Mouse (Mus musculus): ENCODE measurements around the gene Usp12.
"Not testable (repeated sequence)": the region's sequence is repeated elsewhere in the genome, so short reads cannot be mapped to it uniquely, and the experiment has no call there.

The Usp12 gene

GRCm38 (mm10) chr5:146736970-146737495, 57.8 kb downstream of the Usp12 start:
- in situ Hi-C loops (cut with MboI), result no loop called here

- in situ Hi-C loops (cut with MboI), result no loop called here
Observed at GRCm38 (mm10) chr5:146736348-146736747, 58.5 kb downstream of the Usp12 start.

DNA sequence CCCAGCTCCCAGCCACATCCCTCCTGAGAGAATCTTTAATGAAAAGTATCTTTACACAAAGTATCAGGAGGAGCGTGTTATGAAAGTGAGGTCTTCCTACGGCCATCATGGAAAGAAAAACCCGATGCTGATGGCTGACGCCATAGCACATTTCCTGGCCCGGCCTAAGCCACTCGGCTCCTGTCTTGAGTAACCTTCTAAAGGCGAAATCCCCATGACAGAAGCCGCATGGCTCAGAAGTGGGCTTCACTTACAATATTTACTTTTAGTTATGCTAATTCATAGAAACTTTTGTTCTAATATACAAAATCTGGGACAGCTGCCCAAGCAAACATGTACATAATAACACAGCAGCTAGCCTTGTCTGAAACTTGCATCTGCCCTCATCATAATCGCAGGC, 59.8 kb downstream of the Usp12 start:
- in situ Hi-C loops (cut with MboI), result not testable (repeated sequence)

- in situ Hi-C loops (cut with MboI), result no loop called here
Observed at GRCm38 (mm10) chr5:146733888-146734640, 60.7 kb downstream of the Usp12 start.

DNA sequence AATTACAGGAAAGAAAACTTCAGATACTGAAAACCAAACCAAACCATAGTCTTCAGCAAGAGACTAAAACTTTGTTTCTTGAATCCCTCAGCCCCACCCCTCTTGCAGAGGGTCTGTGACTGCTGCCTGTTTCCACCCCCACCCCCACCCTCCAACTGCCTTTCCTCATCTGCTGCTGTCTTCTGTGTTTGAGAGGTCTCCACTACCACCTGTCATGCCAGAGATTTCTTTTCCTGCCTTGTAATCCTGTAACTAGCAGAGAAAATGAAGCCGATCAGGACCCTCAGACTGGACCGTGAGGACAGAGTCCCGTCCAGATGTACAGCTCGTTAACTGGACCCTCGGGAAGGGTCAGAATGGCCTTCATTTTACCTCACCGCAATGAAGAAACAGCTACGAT, 61.4 kb downstream of the Usp12 start:
- in situ Hi-C loops (cut with MboI), result no loop called here

- in situ Hi-C loops (cut with MboI), result no loop called here
Observed at GRCm38 (mm10) chr5:146727006-146727405, 67.8 kb downstream of the Usp12 start.

DNA sequence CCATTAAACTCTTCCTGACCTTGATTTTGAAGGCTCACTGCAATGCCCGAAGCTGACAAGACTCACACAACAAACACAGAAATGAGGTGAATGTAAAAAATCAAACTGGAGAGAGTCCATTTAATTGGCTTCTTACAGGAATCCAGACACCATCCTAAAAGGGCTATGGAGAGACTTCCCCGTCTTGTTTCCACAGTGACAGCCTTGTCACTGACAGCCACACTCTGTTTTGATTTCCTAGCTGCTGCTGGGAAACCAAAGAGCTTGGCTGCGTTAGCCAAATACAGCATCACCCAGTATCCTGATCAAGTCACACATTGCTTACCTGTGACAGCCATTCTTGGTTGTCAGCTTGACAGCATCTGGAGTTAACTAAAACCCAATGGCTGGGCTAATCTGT, 69.8 kb downstream of the Usp12 start:
- in situ Hi-C loops (cut with MboI), result no loop called here

DNA sequence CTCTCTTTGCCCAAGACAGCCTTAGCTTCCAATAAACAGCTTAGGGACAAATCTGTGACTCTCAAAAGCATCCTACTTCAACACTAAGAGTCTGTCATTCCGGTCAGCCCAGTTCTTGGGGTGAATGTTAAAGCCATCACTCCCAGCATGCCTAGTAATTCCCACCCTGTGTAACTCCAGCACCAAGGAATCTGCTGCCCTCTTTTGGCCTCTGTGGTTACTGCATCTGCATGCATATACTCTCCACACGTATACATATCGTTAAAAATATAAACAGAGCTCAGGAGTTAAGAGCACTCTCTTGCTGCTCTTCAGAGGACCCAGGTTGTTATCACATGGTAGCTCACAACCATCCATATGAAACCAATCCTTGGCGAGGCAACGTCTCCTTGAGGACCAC, 71.4 kb downstream of the Usp12 start:
- in situ Hi-C loops (cut with MboI), result no loop called here

DNA sequence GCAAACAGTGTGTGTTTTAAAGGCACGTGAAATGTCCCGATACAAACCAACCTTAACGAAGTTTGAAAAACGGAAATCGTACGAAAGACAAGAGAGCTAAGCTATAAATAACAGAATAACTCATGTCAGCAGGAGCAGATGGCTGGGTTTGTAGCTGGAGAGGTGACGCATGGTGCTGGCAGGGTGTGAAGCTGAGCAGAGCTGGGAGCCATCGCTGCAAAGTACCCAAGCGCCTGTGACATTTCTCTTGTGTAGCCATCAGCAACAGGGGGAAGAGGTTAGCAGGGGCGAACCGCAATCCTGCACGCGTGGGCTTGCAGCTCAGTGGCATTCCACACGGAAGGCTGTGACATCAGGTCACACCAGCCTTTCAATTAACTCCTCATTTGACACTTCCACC, 72.6 kb downstream of the Usp12 start:
- in situ Hi-C loops (cut with MboI), result no loop called here

GRCm38 (mm10) chr5:146719584-146720356, 75.0 kb downstream of the Usp12 start:
- in situ Hi-C loops (cut with MboI), result no loop called here

- in situ Hi-C loops (cut with MboI), result no loop called here
Observed at GRCm38 (mm10) chr5:146713836-146714235, 81.0 kb downstream of the Usp12 start.

GRCm38 (mm10) chr5:146713088-146713487, 81.7 kb downstream of the Usp12 start:
- in situ Hi-C loops (cut with MboI), result no loop called here

- in situ Hi-C loops (cut with MboI), result no loop called here
Observed at GRCm38 (mm10) chr5:146712282-146712918, 82.4 kb downstream of the Usp12 start.

DNA sequence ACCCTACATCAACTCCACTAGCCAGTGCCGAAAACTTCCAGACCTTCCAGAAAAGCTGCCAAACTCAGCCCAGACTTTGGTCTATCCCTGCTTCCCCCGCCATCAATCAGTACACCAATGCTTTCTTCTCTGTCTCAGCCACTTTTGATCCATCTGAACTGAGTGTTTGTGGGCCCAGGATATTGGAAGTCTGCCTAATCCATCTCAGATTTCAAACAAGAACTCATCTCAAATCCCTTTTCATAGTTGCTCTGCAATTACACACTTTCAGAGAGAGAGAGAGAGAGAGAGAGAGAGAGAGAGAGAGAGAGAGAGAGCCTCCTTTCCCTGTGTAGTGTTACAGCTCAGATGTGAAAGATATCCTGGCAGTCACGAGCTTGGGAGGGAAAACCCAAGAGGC, 85.4 kb downstream of the Usp12 start:
- in situ Hi-C loops (cut with MboI), result loop anchor here (10.0 kb wide), 2 partner anchors 505 to 615 kb away; partner anchors contain the start of gene Urad

GRCm38 (mm10) chr5:146705815-146706408, 88.9 kb downstream of the Usp12 start:
- in situ Hi-C loops (cut with MboI), result loop anchor here (10.0 kb wide), 2 partner anchors 509 to 619 kb away; partner anchors contain the start of gene Urad

DNA sequence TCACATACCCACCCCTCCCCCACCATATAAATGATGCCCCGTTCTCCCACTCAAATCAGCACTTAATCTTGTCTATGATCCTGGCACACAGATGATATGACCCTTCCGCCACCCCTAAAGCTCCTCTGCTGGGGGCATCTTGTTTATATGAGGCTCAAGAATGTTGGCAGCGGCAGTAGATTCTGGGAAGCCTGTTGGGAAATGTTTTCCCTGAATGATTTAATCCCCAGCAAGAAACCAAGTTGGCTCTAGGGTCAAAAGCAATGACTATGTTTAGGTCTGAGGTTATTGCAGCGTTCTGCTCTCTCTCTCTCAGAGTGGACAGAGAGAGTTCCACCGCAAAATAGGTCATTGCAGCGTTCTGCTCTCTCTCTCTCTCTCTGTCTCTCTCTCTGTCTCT, 89.4 kb downstream of the Usp12 start:
- in situ Hi-C loops (cut with MboI), result loop anchor here (10.0 kb wide), 2 partner anchors 509 to 619 kb away; partner anchors contain the start of gene Urad

DNA sequence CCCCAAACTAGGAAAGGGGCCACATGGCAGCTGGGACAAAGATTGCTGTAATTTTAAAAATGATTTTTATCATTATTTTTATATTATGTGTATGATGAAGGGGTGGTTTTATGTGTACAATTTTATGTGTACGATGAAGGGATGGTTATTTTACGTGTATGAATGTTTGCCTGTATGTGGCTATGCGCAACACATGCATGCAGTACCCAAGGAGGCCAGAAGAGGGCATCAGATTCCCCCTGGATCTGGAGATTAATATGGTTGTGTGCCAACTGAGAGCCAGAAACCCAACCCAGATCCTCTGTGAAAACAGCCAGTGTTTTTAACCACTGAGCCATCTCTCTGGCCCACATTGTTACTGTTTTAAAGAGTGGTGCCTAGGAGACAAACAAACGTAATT, 90.6 kb downstream of the Usp12 start:
- in situ Hi-C loops (cut with MboI), result loop anchor here (10.0 kb wide), 2 partner anchors 511 to 621 kb away; partner anchors contain the start of gene Urad

GRCm38 (mm10) chr5:146703710-146704121, 91.1 kb downstream of the Usp12 start:
- in situ Hi-C loops (cut with MboI), result loop anchor here (10.0 kb wide), 2 partner anchors 511 to 621 kb away; partner anchors contain the start of gene Urad

GRCm38 (mm10) chr5:146700099-146700498, 94.7 kb downstream of the Usp12 start:
- in situ Hi-C loops (cut with MboI), result loop anchor here (10.0 kb wide), 2 partner anchors 515 to 625 kb away; partner anchors contain the start of gene Urad

DNA sequence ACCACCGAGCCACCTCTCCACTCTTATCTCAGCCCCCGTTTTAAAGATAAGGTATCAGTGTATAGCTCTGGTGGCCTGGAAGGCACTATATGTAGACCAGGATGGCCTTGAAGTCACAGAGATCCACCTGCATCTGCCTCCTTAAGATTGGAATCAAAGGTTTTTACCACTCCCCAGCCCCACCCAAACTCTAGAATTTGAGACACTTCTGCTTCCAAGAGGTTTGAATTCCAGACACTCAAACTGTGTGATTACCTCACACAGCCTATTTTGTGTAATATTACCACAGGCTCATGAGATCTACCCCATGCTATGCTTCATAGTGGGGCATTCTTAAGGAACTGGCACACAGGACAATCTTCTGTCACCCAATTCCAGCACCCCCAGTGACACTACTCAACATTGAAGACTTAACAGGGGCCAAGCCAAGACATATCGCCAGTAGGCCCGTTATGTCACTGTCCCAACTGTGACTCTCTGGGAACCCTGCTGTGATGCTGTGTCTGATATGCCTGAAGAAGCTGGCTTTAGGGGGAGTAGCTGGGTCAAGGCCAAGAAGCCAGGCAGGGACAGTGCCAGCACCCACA, 95.3 kb downstream of the Usp12 start:
- in situ Hi-C loops (cut with MboI), result loop anchor here (10.0 kb wide), 3 partner anchors 195 to 625 kb away; partner anchors contain the start of gene Urad

DNA sequence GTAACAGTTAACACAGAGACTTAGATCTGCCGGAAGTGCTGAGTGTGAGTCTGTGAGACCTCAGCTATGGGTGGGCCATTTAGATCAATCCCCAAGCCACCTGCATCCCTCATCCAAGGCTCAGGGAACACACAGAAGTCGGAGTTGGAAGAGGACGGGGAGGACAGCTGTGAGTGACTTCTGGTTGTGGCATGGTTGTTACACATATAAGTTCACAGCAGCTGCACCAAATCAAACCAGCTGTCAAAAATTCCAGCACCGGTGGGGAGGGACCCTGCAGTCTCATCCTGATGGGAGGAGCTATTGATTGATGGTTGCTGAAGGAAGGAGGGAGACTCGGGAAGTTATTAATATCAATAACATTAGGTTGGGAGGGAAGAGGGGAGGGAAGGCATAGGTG, 99.3 kb downstream of the Usp12 start:
- in situ Hi-C loops (cut with MboI), result loop anchor here (10.0 kb wide), 1 partner anchor 199 kb away; no protein-coding TSS in a partner anchor
